13 mouse cellular contexts compared by ENCODE assay signal in genomic region chr6:86296126-86296525, GRCm38 (mm10).
"Had no signal": no experiment of that assay in that cellular context is flagged by ENCODE, and none has a peak within 500 bp of the region (broad histone marks: within the 10 kb centered on the region; RNA-seq: fewer than 3 reads in every experiment).

No protein-coding gene starts in this region.

- H3K9ac ChIP-seq: lung, embryonic 14.5 days; midbrain, embryonic 13.5 days; midbrain, embryonic 15.5 days; neural tube, embryonic 12.5 days; stomach, embryonic 15.5 days had no signal

- H3K4me1 ChIP-seq: megakaryocyte, embryonic 14.5 days; midbrain, embryonic 15.5 days; neural tube, embryonic 12.5 days; stomach, embryonic 15.5 days had no signal

- H3K4me3 ChIP-seq: megakaryocyte, embryonic 14.5 days; midbrain, embryonic 13.5 days; midbrain, embryonic 15.5 days; neural tube, embryonic 12.5 days; stomach, embryonic 15.5 days had no signal

- H3K27me3 ChIP-seq: midbrain, embryonic 13.5 days; midbrain, embryonic 15.5 days; neural tube, embryonic 12.5 days; stomach, embryonic 15.5 days had no signal

- H3K9me3 ChIP-seq: midbrain, embryonic 15.5 days; neural tube, embryonic 12.5 days; stomach, embryonic 15.5 days had no signal

- H3K36me3 ChIP-seq: midbrain, embryonic 13.5 days; midbrain, embryonic 15.5 days; neural tube, embryonic 12.5 days; stomach, embryonic 15.5 days had no signal

- H3K27ac ChIP-seq: midbrain, embryonic 13.5 days; midbrain, embryonic 15.5 days; neural tube, embryonic 12.5 days; stomach, embryonic 15.5 days; stomach, postnatal 0 days had no signal

- DNase-seq: lung, embryonic 14.5 days; lung, postnatal 4 days; right cerebral cortex, postnatal 14 days; thymus, adult 2 months; thymus, postnatal 25 days; thymus, postnatal 4 days had no signal

- ATAC-seq: midbrain, embryonic 13.5 days; midbrain, embryonic 15.5 days had no signal

- H3K4me2 ChIP-seq: lung, embryonic 14.5 days; midbrain, embryonic 11.5 days; midbrain, embryonic 13.5 days; midbrain, embryonic 15.5 days; neural tube, embryonic 12.5 days; stomach, embryonic 15.5 days had no signal
